Mouse (Mus musculus) thymus, adult 2 months (tissue): Measurements from ENCODE around the gene Aldh3a2. TPM values are rescaled to one million over a fixed set of nuclear protein-coding genes. Genes with fewer than 3 reads are reported as not detected.

Experiments used
- DNase-seq: peaks from one replicate; pipeline ENCODE4 v3.0.0; 2021
- H3K27ac ChIP-seq: fragments of 200-500 bp; 2 replicates; pipeline ENCODE4 v1.5.1; 2012; ENCODE audit warnings: low read length, control low read depth; ENCODE audit not compliant: control insufficient read depth, insufficient read depth
- H3K27me3 ChIP-seq: fragments of 200-500 bp; 2 replicates; pipeline ENCODE4 v1.6.1; 2012; ENCODE audit warnings: mild to moderate bottlenecking, low read length, moderate library complexity, mixed read lengths; ENCODE audit not compliant: control insufficient read depth, insufficient read depth
- H3K36me3 ChIP-seq: fragments of 200-500 bp; 2 replicates; pipeline ENCODE4 v1.6.1; 2012; ENCODE audit warnings: mild to moderate bottlenecking, low read length, moderate library complexity; ENCODE audit not compliant: control insufficient read depth, insufficient read depth
- H3K4me1 ChIP-seq: fragments of 200-500 bp; replicated peaks from 2 replicates; pipeline ENCODE4 v1.6.1; 2012; ENCODE audit warnings: low read length; ENCODE audit not compliant: control insufficient read depth, insufficient read depth
- H3K4me3 ChIP-seq: fragments of 200-500 bp; 2 replicates; pipeline ENCODE4 v1.5.1; 2012; ENCODE audit warnings: mild to moderate bottlenecking, low read length, control low read depth, moderate library complexity; ENCODE audit not compliant: control insufficient read depth, insufficient read depth
- CTCF ChIP-seq: fragments of 200-500 bp; IDR thresholded peaks from 2 replicates; pipeline ENCODE4 v1.5.1; 2012; ENCODE audit warnings: mild to moderate bottlenecking, control low read depth, low read length, moderate library complexity, borderline replicate concordance; ENCODE audit not compliant: control insufficient read depth, poor library complexity, insufficient read depth; ENCODE audit errors: extremely low read depth
- POLR2A ChIP-seq: fragments of 200-500 bp; IDR thresholded peaks from 2 replicates; pipeline ENCODE4 v1.6.1; 2012; ENCODE audit warnings: mild to moderate bottlenecking, low read length, control low read depth, moderate library complexity; ENCODE audit not compliant: control insufficient read depth, poor library complexity, insufficient read depth; ENCODE audit errors: extremely low read depth
- WGBS: fragments of 180-500 bp; shearing (Covaris S2); methylation state at CpG from one replicate; pipeline ENCODE4 v1.1.7; 2018; 5-methylcytosine and 5-hydroxymethylcytosine counted together
- polyA plus RNA-seq: library from polyadenylated mRNA; depleted of rRNA; stranded (reverse); fragments of >200 nt; gene quantifications from 2 replicates; pipeline ENCODE4 v1.2.3, GENCODE M21; 2012

Aldh3a2 gene
- polyA plus RNA-seq, 1 experiment: 92.7 TPM

DNA sequence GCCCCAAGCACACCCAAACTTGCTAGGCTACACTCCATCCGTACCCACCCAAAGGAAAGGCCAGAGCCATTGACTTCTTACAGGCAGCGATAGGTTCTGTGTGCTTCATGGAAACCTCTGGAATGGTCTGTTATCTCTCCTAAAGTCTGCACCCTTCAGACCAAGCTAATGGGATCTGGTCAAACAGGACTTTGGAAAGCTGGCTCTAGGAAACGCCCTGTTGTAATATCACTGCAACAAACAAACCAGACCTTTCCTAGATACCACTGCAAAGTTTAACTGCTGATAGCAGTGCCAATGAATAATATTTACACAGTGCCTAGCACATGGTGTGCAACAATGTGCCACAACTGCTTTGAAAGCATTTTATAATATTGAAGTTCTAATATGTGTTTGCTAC, 31.2 kb downstream of the Aldh3a2 start:
- no peaks in the 10 kb centered on the region for H3K27me3 ChIP-seq
- no peak overlapping the region for H3K4me3 ChIP-seq
- H3K27ac ChIP-seq: no peak overlapping the region
- H3K36me3 ChIP-seq: no peaks in the 10 kb centered on the region
- H3K4me1 ChIP-seq: no peaks in the 10 kb centered on the region; the same call in 1 of the 2 replicates
- no peak for DNase-seq
- TF ChIP-seq CTCF (no peak), POLR2A (no peak)
- whole genome bisulfite sequencing: 95% methylated on average over 3 of the region's 3 CpGs

DNA sequence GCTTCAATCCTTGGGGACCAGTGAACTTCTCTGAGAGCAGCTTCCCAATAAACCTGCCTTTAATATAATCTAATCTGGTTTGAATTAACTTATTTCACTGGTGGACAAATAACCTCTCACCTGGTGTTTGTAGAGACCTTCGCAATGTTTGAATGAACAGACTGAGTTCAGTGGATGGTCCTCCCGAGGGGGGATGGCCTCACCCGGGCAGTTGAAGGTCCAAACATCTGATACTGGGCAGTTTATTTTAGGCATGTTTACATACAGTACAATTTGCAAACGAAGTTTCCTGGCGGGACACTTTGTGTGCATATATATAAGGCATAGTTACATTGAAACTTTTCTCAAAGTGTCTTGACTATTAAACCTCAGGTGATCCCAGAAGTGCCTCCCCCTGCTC, 33.1 kb downstream of the Aldh3a2 start:
- H3K4me1 ChIP-seq: no peaks in the 10 kb centered on the region; the same call in 1 of the 2 replicates
- H3K27ac ChIP-seq: no peak overlapping the region
- no peaks in the 10 kb centered on the region for H3K27me3 ChIP-seq
- H3K4me3 ChIP-seq: no peak overlapping the region
- no peak for DNase-seq
- no peaks in the 10 kb centered on the region for H3K36me3 ChIP-seq
- no peak for TF ChIP-seq CTCF
- TF ChIP-seq POLR2A: no peak
- whole genome bisulfite sequencing: 74% methylated on average over 5 of the region's 5 CpGs

DNA sequence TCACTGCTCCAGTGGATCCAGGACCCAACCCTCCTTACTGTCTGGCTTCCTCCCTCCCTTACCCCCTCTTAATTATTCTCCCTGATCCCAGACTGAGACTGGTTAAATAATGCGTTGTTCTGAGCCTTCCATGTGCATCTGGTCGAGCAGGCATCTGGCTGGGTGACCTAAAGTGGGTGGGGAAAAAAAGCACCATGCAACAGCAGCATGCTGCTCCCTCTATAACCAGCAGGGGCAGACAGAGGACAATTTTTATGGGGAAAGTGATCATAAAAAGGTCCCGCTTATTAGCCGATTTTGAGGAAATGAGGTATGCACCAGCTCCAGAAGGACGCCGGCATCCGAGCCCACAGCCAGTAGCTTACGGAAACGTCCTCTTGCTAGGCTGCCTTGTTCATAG, 35.9 kb downstream of the Aldh3a2 start:
- H3K27me3 ChIP-seq: no peaks in the 10 kb centered on the region
- H3K36me3 ChIP-seq: no peaks in the 10 kb centered on the region
- peak; percentile 53 for DNase-seq
- H3K4me3 ChIP-seq: no peak overlapping the region
- WGBS: under 1% methylated on average over 9 of the region's 9 CpGs
- no peak overlapping the region for H3K27ac ChIP-seq
- no peaks in the 10 kb centered on the region; the same call in 1 of the 2 replicates for H3K4me1 ChIP-seq
- TF ChIP-seq POLR2A (no peak), CTCF (no peak)

DNA sequence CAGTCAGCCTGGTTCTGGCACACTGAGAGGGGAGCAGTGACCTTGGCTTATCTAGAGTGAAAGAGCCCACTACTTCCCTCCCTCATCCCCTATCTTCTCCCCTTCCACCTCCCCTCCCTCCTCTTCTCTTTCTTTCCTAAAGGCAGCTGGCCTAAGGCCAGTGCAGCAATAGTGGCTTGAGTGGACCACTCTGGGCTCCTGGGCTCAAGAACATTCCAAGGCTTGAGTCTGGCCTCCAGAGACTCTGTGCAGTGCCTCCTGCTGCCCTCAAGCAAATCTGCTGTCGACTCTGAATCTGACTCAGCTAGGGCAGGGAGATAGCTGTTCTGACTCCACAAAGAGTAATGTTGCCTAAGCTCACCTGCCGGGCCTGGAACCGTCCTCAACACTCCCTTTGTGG, 38.9 kb downstream of the Aldh3a2 start:
- no peaks in the 10 kb centered on the region for H3K36me3 ChIP-seq
- no peak overlapping the region for H3K27ac ChIP-seq
- H3K4me3 ChIP-seq: no peak overlapping the region
- WGBS: 80% methylated on average over 3 of the region's 3 CpGs
- TF ChIP-seq POLR2A (no peak), CTCF (no peak)
- H3K27me3 ChIP-seq: no peaks in the 10 kb centered on the region
- no peak for DNase-seq
- no peaks in the 10 kb centered on the region; the same call in 1 of the 2 replicates for H3K4me1 ChIP-seq

DNA sequence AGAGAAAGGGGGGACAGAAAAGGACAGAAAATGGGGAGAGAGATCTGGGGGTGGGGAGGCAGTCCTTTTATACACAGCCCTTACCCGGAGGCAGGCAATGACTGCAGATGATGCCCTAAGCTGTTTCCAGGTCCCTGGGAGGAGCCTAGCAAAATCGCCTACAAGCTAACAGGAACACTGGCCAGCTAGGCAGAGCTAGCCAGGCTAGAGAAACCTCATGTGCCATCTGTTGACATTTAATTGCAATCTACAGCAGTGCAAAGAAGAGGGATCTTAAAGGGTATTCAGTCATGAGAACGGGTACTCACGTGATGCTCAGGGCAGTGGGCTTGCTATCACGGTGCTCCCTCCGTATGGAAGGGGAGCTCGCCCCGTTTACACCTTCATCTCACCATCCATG, 39.4 kb downstream of the Aldh3a2 start:
- no peak for TF ChIP-seq CTCF
- no peak for TF ChIP-seq POLR2A
- Histone ChIP-seq H3K27ac (no peak overlapping the region), H3K36me3 (no peaks in the 10 kb centered on the region), H3K4me3 (no peak overlapping the region), H3K4me1 (no peaks in the 10 kb centered on the region; the same call in 1 of the 2 replicates), H3K27me3 (no peaks in the 10 kb centered on the region)
- no peak for DNase-seq
- 93% methylated on average over 8 of the region's 8 CpGs for WGBS

DNA sequence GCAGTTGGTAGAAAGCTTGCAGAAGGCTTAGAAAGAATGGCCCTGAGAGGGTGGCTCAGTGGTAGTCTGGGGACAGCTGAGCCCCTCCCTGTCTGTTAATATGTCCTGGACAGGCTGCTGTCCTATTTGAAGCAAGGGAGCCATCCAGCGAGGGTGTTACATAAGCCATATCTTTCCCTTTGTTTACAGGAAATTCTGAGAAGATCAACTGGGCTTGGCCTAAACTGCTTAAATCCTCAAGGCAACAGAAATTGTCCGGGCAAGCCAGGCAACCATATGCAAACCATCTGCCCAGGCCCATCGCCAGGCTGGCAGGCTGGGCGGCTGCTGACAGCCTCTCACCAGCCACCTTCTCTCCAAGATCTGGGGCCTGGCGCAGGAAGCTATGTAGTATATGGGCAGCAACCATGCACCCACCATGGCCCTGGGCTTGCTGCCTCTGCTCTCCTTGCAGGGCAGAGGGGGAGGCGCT, 41.3 kb downstream of the Aldh3a2 start:
- Histone ChIP-seq H3K27ac (no peak overlapping the region), H3K4me3 (no peak overlapping the region), H3K36me3 (no peaks in the 10 kb centered on the region), H3K4me1 (no peaks in the 10 kb centered on the region), H3K27me3 (no peaks in the 10 kb centered on the region)
- 92% methylated on average over 6 of the region's 6 CpGs for WGBS
- TF ChIP-seq CTCF (no peak), POLR2A (no peak)
- no peak for DNase-seq

DNA sequence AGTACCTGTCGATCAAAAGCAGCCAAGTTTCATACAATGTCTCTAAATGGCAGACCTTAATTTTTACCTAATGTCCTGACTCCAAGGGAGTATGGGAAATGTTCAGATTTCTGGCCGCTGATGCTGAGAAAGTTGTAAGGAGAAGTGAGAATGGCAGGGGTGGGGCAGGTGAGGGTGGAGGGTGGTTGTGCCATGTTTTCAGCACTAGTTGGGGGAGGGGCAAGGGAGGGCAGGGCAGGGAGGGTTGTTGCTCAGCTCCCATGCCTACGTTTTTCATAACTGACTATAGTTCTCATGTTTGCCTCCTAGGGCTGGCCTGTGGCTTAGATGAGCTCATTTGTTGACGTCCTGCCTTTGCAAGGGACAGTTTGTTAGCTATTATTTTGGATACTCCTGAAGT, 41.8 kb downstream of the Aldh3a2 start:
- H3K27ac ChIP-seq: no peak overlapping the region
- DNase-seq: no peak
- H3K36me3 ChIP-seq: no peaks in the 10 kb centered on the region
- TF ChIP-seq POLR2A: no peak
- no peak for TF ChIP-seq CTCF
- no peaks in the 10 kb centered on the region for H3K4me1 ChIP-seq
- H3K4me3 ChIP-seq: no peak overlapping the region
- H3K27me3 ChIP-seq: no peaks in the 10 kb centered on the region
- WGBS: 75% methylated on average over 4 of the region's 4 CpGs
